Mouse (Mus musculus): ENCODE results near the gene Gtpbp1. TPM values are rescaled to one million over a fixed set of nuclear protein-coding genes. Genes with fewer than 3 reads are reported as not detected.

The Gtpbp1 gene
- polyA plus RNA-seq (2012; rRNA removed): 35.4 and 43.7 TPM in 2 replicates

GRCm38 (mm10) chr15:79690426-79691022 is at the start of gene Gtpbp1:
Gtpbp1 (plus strand) TSS chr15:79690845.

GRCm38 (mm10) chr15:79658531-79659375 is 31.9 kb upstream of the Gtpbp1 start, which contains the start of the genes Fam227a and Cby1:
Fam227a (minus strand) TSS chr15:79658956.
Cby1 (plus strand) TSS chr15:79659199.

GRCm38 (mm10) chr15:79670249-79670971 is 20.2 kb upstream of the Gtpbp1 start, which contains the start of gene Tomm22:
Tomm22 (plus strand) TSS chr15:79670861.

GRCm38 (mm10) chr15:79687646-79688267 is 2.9 kb upstream of the Gtpbp1 start, which contains the start of gene Josd1:
Josd1 (minus strand) TSS chr15:79687919.

GRCm38 (mm10) chr15:79741921-79742705 is 51.5 kb downstream of the Gtpbp1 start, which contains the start of gene Sun2:
Sun2 (minus strand) TSS chr15:79742536.

Other genes with a start within 250 kb of the Gtpbp1 start
- 274 and 275 TPM in 2 replicates for gene Csnk1e, start 235.3 kb upstream of the Gtpbp1 start, polyA plus RNA-seq (2012; rRNA removed)
- 0.14 and 0.22 TPM in 2 replicates for gene Kcnj4, start 185.6 kb upstream of the Gtpbp1 start, polyA plus RNA-seq (2012; rRNA removed)
- 7.8 and 16.7 TPM in 2 replicates for gene Kdelr3, start 174.4 kb upstream of the Gtpbp1 start, polyA plus RNA-seq (2012; rRNA removed)
- 569 and 772 TPM in 2 replicates for gene Ddx17, start 144.1 kb upstream of the Gtpbp1 start, polyA plus RNA-seq (2012; rRNA removed)
- 4.3 and 7.7 TPM in 2 replicates for gene Dmc1, start 85.7 kb upstream of the Gtpbp1 start, polyA plus RNA-seq (2012; rRNA removed)
- 16.5 and 17.2 TPM in 2 replicates for gene Fam227a, start 31.9 kb upstream of the Gtpbp1 start, polyA plus RNA-seq (2012; rRNA removed)
- 27.0 and 38.6 TPM in 2 replicates for gene Cby1, start 31.6 kb upstream of the Gtpbp1 start, polyA plus RNA-seq (2012; rRNA removed)
- 104 and 127 TPM in 2 replicates for gene Tomm22, start 20.0 kb upstream of the Gtpbp1 start, polyA plus RNA-seq (2012; rRNA removed)
- 22.7 and 28.8 TPM in 2 replicates for gene Josd1, start 2.9 kb upstream of the Gtpbp1 start, polyA plus RNA-seq (2012; rRNA removed)
- gene Sun2, start 51.7 kb downstream of the Gtpbp1 start, polyA plus RNA-seq (2012; rRNA removed): 28.6 and 30.6 TPM in 2 replicates
- 52.9 and 62.5 TPM in 2 replicates for gene Dnal4, start 87.0 kb downstream of the Gtpbp1 start, polyA plus RNA-seq (2012; rRNA removed)
- 4.4 and 4.9 TPM in 2 replicates for gene Nptxr, start 113.9 kb downstream of the Gtpbp1 start, polyA plus RNA-seq (2012; rRNA removed)
- gene Npcd, start 143.4 kb downstream of the Gtpbp1 start, polyA plus RNA-seq (2012; rRNA removed): 0.46 TPM in 1 of 2 replicates, not detected in the other
- gene Cbx6, start 143.8 kb downstream of the Gtpbp1 start, polyA plus RNA-seq (2012; rRNA removed): 49.3 and 64.3 TPM in 2 replicates
- 7.8 and 8.0 TPM in 2 replicates for gene Apobec3, start 200.8 kb downstream of the Gtpbp1 start, polyA plus RNA-seq (2012; rRNA removed)